Mouse (Mus musculus) bone marrow macrophage, adult 2 months (primary cell): Measurements from ENCODE around the gene Rftn2. TPM values are rescaled to one million over a fixed set of nuclear protein-coding genes. Genes with fewer than 3 reads are reported as not detected.
"Not testable (repeated sequence)": the region's sequence is repeated elsewhere in the genome, so short reads cannot be mapped to it uniquely, and the experiment has no call there.

ENCODE experiments used
- H3K27ac ChIP-seq: 2 replicates; pipeline ENCODE4 v1.5.1; 2012; ENCODE audit warnings: low read depth, low read length; ENCODE audit not compliant: insufficient read depth
- H3K4me1 ChIP-seq: 2 replicates; pipeline ENCODE4 v1.6.1; 2012; ENCODE audit warnings: low read length; ENCODE audit not compliant: control insufficient read depth, insufficient read depth
- H3K4me3 ChIP-seq: 2 replicates; pipeline ENCODE4 v1.5.1; 2012; ENCODE audit warnings: mild to moderate bottlenecking, low read length, moderate library complexity; ENCODE audit not compliant: insufficient read depth
- CTCF ChIP-seq: IDR thresholded peaks from 2 replicates; pipeline ENCODE4 v1.5.1; 2012; ENCODE audit warnings: low read depth, mild to moderate bottlenecking, low read length, moderate library complexity
- POLR2A ChIP-seq: IDR thresholded peaks from 2 replicates; pipeline ENCODE4 v1.6.1; 2012; ENCODE audit warnings: mild to moderate bottlenecking, low read depth, low read length, borderline replicate concordance
- polyA plus RNA-seq: library from polyadenylated mRNA; stranded (reverse); fragments of >200 nt; gene quantifications from 2 replicates; pipeline ENCODE4 v1.2.4, GENCODE M21; 2012; ENCODE audit not compliant: missing spikeins, insufficient read depth, insufficient read length

Gene Rftn2
- polyA plus RNA-seq, 1 experiment = 2.8 TPM

GRCm38 (mm10) chr1:55130190-55130916 lies 96.2 kb downstream of the Rftn2 start:
- Histone ChIP-seq H3K4me3 (peak overlapping the region; percentile 51), H3K27ac (peak overlapping the region; percentile 40), H3K4me1 (peaks cover 12% of the 10 kb centered on the region)
- no peak for TF ChIP-seq CTCF

- Histone ChIP-seq H3K4me3 (no peak overlapping the region), H3K27ac (no peak overlapping the region), H3K4me1 (peaks cover 12% of the 10 kb centered on the region)
- no peak for TF ChIP-seq POLR2A
These were observed 96.9 kb downstream of the Rftn2 start for GRCm38 (mm10) chr1:55129716-55130115.

- not testable (repeated sequence) for H3K4me3 ChIP-seq
These were observed 102.4 kb downstream of the Rftn2 start for GRCm38 (mm10) chr1:55124136-55124535.

GRCm38 (mm10) chr1:55123561-55123960 lies 103.0 kb downstream of the Rftn2 start:
- H3K4me3 ChIP-seq = no peak overlapping the region
- TF ChIP-seq POLR2A (no peak), CTCF (no peak)
- H3K4me1 ChIP-seq = no peaks in the 10 kb centered on the region
- no peak overlapping the region for H3K27ac ChIP-seq

More at GRCm38 (mm10) chr1:55124136-55124535, 102.4 kb downstream of the Rftn2 start:
- H3K27ac ChIP-seq, H3K4me1 ChIP-seq: not testable (repeated sequence)

- H3K4me3 ChIP-seq = no peak overlapping the region
- H3K4me1 ChIP-seq = no peaks in the 10 kb centered on the region
- no peak overlapping the region for H3K27ac ChIP-seq
- TF ChIP-seq CTCF (no peak), POLR2A (no peak)
These were observed 103.5 kb downstream of the Rftn2 start for GRCm38 (mm10) chr1:55123046-55123445.

Other genes starting within 250 kb of the Rftn2 start
- gene Sf3b1, start 199.3 kb downstream of the Rftn2 start, polyA plus RNA-seq = 250 and 278 TPM in 2 replicates
- 8.7 and 9.0 TPM in 2 replicates for gene Coq10b, start 174.0 kb downstream of the Rftn2 start, polyA plus RNA-seq
- gene Hspe1, start 138.7 kb downstream of the Rftn2 start, polyA plus RNA-seq = 126 and 129 TPM in 2 replicates
- gene Hspd1, start 138.5 kb downstream of the Rftn2 start, polyA plus RNA-seq = 54.7 and 59.8 TPM in 2 replicates
- 45.4 and 48.6 TPM in 2 replicates for gene Mob4, start 95.6 kb downstream of the Rftn2 start, polyA plus RNA-seq
- 1.3 and 1.5 TPM in 2 replicates for gene Mars2, start 10.4 kb upstream of the Rftn2 start, polyA plus RNA-seq
- gene Boll, start 136.7 kb upstream of the Rftn2 start, polyA plus RNA-seq = not detected in 2 replicates
- 0.58 and 0.71 TPM in 2 replicates for gene Plcl1, start 179.1 kb upstream of the Rftn2 start, polyA plus RNA-seq